Mouse (Mus musculus) right cerebral cortex, adult 2 months (tissue): ENCODE results near the gene Ndufab1.
A peak's percentile ranks its signal among the peaks of the same experiment; 100 is the strongest.

ENCODE experiments used
- DNase-seq, 2 experiments: peaks; one replicate each; pipeline ENCODE4 v3.0.0; 2021 to 2022; ENCODE audit warnings: low spot score in 2 of 2

The Ndufab1 gene

DNA sequence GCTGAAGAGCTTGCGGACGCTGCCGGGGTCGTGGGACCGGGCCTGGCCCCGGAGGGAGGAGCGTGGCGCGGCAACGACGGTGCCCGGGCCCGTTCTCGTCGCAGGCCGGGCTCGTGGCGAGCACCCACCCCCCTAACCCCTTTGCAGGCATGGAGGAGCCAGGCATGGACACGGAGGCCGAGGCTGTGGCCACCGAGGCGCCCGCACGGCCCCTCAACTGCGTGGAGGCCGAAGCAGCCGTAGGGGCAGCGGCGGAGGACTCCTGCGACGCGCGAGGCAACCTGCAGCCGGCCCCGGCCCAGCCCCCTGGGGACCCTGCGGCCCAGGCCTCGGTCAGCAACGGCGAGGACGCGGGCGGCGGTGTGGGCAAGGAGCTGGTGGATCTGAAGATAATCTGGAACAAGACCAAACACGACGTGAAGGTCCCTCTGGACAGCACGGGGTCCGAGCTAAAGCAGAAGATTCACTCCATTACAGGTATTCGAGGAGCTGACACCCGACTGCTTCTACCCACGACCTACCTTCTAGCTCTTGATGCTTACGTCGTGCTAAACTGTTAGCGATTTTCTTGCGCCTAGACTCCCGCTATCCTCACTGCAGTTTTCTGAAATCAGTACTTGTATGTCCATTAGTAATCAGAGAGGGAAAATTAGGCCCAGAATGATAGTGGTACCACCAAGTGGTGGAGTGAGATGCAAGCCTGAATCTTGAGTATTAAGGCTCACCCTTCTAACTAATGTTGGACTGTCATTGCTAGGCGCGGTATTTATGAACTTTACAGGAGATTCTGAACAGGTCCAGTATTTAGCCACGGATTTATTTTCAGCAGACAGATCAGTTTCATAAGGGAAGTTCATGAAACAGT, 33.9 kb downstream of the Ndufab1 start:
- DNase-seq, result no peak

DNA sequence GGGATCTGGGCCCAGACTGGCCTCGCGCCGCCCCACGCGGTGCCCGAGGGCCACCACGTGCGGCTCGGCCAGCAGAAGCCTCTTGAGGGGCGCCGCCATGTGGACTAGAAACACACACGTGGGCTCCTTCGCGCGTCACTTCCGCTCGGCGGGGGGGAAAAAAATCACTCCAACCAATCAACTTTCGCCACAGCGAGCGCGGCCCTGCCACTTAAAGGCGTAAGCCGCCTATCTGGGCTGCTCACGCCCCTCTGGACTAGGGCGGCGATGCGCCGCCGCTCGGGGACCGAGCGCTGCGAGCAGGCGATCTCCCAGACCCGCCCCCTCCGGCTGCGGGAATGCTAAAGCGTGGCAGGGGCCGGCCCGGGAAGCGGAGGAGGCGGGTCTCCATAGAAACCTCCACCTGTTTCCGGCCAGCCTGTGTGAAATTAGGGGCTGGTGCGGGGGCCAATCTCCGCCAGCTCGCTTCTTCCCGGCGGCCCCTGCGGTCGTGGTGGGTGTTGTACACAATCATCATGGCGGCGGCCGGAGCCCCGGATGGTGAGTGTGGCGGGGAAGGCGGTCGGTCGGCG, 34.7 kb downstream of the Ndufab1 start, which contains the start of the genes Ubfd1 and Ears2:
Gene Ubfd1, plus strand, starts transcription at position 231 of the 572 bp plus-strand sequence.
Gene Ears2, minus strand, starts transcription at position 319 of the 572 bp plus-strand sequence.
- DNase-seq, result peak; percentile 95 to 99

DNA sequence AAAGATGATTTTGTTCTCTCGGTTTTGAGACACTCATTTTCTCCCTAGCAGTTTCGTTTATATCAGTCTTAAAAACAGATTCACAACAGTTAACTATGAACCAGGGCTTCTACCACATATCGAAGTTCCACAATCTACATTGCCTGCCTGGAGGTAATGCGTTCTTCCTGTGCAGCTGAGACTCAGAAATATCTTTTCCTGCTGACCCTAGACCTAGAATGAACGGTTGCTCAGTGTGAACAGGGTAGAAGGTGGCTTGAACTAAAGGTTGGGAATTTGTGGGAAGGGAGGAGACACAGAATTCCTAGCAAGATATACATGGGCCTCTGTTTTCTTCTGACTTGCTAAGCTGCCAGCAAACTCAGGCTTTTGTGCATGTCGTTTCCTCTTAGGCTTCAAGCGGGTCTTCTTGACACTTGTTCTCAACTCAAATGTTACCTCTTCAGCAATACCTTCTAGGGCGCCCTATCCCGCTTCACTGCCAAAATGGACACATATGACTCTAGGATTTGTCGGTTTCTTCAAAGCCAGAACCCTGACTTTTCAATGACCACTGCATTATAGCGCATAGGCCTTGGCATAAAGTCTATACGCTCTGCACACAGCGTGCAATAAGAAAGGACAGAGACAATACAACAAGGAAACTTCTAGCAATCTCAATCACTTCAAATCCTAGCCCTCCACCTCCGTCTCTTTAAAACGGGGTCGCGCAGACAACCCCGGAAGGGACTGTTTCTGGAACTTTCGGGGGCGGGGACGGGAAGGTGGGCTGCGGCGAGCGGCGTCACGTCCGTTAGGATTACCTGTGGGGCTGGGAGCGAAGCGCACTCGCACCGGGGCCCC, 35.4 kb downstream of the Ndufab1 start:
- no peak for DNase-seq

DNA sequence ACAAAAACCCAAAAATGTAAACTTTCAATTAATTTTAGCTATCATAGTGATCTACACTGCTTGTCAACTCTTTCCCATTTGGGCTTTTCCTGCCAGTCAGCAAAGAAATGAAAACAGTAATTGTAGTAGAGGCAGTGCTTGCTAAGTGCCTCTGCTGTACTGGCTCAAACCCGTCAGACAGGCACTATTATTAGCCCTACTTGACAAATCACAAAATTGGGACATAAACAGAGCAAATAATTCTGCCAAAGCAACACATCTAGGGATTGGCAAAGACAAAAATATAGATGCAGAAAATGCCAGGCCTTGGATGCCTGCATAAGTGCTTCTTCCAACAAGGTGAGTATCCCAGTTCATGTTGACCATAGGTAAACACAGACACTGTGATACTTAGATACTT, 36.0 kb downstream of the Ndufab1 start:
- no peak for DNase-seq

DNA sequence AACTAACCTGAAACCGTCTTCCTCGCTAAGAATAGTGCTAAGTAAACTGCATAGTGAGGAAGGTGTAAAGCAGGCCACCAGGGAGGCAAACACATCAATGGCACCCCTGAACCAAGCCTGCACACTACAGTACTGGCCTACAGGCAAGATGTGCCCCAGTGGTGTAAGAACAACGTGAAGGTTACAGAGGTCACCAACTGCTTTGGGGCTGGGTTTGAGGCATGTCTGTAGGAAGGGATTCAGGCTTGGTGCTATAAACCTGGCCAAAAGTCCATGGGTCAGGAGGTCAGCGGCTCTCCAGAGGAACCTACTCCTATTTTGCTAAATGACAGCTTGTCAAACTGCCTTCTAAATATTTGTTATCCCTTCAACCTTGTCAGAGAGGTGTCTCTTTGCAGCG, 45.1 kb downstream of the Ndufab1 start:
- no peak for DNase-seq

DNA sequence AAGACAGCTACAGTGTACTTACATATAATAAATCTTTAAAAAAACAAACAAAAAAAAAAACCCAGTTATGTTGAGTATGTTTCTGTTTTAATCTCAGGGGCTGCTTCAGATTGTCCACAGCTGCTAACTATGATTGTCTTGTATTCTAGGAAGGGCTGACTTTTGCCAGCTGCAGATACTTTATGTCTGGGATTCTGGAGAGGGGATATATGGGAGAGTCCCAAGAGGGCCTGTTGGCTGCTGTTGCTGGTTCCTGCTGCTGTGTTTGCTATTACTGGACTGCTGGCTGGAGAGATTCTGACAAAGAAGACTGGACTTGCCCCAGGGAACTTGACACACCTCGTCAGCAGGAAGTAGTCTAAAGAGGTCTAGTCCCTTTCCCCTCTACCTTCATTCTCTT, 50.9 kb downstream of the Ndufab1 start:
- DNase-seq, result no peak

DNA sequence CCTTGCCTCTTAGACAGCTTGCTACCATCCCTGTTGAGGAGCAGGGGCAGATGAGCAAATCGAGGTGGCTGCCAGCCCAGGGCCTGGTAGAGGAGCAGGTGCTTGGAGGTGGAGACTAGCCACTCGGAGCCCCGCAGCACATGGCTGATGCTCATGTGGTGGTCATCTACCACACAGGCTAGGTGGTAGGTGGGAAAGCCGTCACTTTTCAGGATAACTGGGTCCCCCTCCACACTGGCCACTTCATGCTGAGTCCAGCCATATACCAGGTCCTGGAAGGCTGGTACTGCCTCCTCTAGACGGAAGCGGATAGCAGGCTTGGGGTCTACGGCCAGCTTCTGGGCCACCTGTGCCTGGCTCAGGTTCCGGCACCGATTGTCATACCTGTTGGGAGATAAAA, 53.5 kb downstream of the Ndufab1 start:
- no peak for DNase-seq

DNA sequence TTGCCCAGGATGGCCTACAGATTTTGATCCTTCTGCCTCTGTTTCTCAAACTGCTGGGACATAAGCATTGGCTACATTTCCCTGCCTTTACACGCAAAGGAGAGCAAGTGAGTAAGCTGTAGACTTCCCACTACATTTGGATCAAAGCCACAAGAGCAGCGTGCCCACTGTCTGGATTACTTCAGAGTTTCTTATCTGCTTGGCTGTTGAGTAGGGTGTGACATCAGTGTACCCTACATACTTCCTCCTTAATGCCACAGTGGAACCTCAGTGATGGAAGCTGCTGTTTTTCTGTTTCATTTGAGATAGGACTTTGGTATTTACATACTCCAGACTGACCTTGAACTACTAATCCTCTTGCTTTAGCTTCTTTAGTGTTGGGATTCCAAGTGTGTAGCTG, 54.9 kb downstream of the Ndufab1 start:
- no peak for DNase-seq

DNA sequence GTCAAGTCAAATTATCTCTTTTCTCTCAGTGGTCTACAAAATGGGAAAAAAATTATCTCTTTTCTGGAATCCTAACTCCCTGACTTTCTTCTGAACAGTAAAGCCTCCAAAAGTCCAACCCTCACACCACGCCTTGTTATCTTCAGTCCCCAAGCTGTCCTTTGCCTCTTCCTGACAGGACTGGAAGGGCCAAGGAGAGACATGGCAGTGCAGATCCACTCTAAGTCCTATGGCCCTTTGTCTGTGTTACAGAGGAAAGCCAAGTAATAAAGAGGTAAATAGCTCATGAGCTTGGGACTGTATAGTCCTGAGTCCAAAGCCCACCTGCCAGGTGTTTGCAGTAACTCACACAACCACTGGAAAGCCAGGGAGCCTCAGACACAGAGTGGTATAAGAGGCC, 56.0 kb downstream of the Ndufab1 start:
- DNase-seq, result no peak

DNA sequence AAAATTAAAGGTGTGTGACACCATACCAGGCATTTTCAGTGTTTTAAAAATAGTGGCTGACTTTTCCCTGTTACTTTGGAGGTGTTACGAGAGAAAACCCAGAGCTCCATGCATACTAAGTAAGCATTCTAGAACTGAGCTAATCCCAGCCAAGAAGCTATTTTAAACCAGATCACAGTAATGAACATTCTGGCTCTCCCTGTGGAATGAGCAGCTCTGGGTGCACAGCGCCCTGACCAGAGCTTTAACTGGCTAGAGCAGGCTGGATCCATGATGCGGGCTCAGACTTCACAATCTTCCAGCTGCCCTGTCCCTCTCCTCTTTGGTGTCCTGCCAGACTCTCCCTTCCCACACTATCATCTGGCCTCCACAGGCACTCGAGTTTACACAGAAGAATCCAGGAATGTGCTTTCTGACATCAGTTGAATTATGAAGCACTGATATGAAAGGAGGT, 56.5 kb downstream of the Ndufab1 start:
- DNase-seq, result peak; percentile 27 to 30

DNA sequence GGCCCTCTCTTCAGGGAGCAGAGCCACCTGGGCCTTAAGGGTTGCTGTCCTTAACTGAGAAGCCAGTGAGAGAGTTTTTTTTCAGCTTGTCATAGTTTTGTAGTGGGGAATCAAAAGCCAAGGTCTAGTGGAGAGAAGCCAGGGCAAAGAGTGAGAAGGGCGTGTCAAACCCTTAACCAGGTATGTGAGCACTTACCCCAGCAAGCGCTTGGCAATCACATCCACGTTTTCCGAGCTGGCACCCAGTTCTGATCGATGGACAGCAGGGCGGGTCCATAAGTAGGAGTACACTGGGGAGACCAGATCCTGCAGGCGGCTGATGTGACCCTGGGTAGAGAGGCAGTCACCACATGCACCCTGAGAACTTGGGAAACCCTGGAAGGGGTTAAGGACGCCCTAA, 57.6 kb downstream of the Ndufab1 start:
- DNase-seq, result no peak
